Comparison of ENCODE assay signal across 24 mouse cellular contexts in genomic region chr10:51832459-51832858, GRCm38 (mm10).
DNase-seq lines count a peak whose midpoint lies in the region; ATAC-seq and TF ChIP-seq lines count a peak whose summit lies in the region.
"Had no signal": no experiment of that assay in that cellular context is flagged by ENCODE, and none has a peak within 500 bp of the region (broad histone marks: within the 10 kb centered on the region; RNA-seq: fewer than 3 reads in every experiment).

No protein-coding gene starts in this region.

- intact Hi-C loops in heart, postnatal 36 days (cut with DNase I) = no loop called here

- 0 out of 2 replicates have a peak overlapping the region, but pooled peaks have one; percentile 11 for H3K4me2 ChIP-seq in heart, embryonic 14.5 days (ENCODE audit: low read length)
- peak overlapping the region; percentile 11; the same call in 1 of the 2 replicates for H3K4me2 ChIP-seq in lung, embryonic 14.5 days
- no peak overlapping the region; the same call in 1 of the 2 replicates for H3K4me2 ChIP-seq in midbrain, embryonic 16.5 days (ENCODE audit: low read length)
- H3K4me2 ChIP-seq: hindbrain, embryonic 12.5 days; midbrain, embryonic 13.5 days had no signal

- H3K9me3 ChIP-seq in heart, embryonic 14.5 days (ENCODE audit: control insufficient read depth, low read length) = no peaks in the 10 kb centered on the region
- no peaks in the 10 kb centered on the region for H3K9me3 ChIP-seq in lung, embryonic 14.5 days (ENCODE audit: low read depth, low read length)
- no peaks in the 10 kb centered on the region; the same call in 1 of the 2 replicates for H3K9me3 ChIP-seq in midbrain, embryonic 16.5 days (replicated peaks; ENCODE audit: control insufficient read depth, low read length, poor library complexity, severe bottlenecking)
- H3K9me3 ChIP-seq: hindbrain, embryonic 12.5 days; midbrain, embryonic 13.5 days had no signal

- WGBS in heart, embryonic 14.5 days = 40% methylated on average over 4 of the region's 4 CpGs
- 32% methylated on average over 4 of the region's 4 CpGs for WGBS in lung, embryonic 14.5 days
- 18% methylated on average over 4 of the region's 4 CpGs for WGBS in lung, adult 2 months
- WGBS in midbrain, embryonic 16.5 days = 52% methylated on average over 4 of the region's 4 CpGs

- no peak for ATAC-seq in heart, embryonic 14.5 days (ENCODE audit: insufficient number of reproducible peaks, insufficient read depth, low FRiP score, low read depth)
- peak; percentile 84 for ATAC-seq in lung, embryonic 14.5 days (ENCODE audit: insufficient read depth)
- ATAC-seq in midbrain, embryonic 16.5 days = no peak
- ATAC-seq: activated CD4-positive, CD25-positive, alpha-beta regulatory T cell, adult 4 months; forebrain, embryonic 14.5 days; intestine, embryonic 16.5 days; midbrain, embryonic 13.5 days had no signal

- no peak for DNase-seq in heart, postnatal 36 days
- DNase-seq in lung, embryonic 14.5 days = peak; percentile 33
- no peak for DNase-seq in lung, adult 2 months
- peak; percentile 6 for DNase-seq in lung, postnatal 10 days
- DNase-seq: adrenal gland, adult 2 months; adrenal gland, postnatal 36 days; B cell, adult 2 months; cerebellum, adult 2 months; cerebellum, postnatal 14 days; heart, postnatal 10 days; kidney, adult 8-10 months; kidney, postnatal 4 days; liver; thymus, postnatal 4 days had no signal

- H3K27ac ChIP-seq in heart, embryonic 14.5 days (replicated peaks in 1 of 2; ENCODE audit: control insufficient read depth in 1 of 2, insufficient read depth in 1 of 2, low read depth in 2 of 2, low read length in 2 of 2) = no peak overlapping the region
- no peak overlapping the region for H3K27ac ChIP-seq in lung, embryonic 14.5 days (ENCODE audit: low read depth)
- H3K27ac ChIP-seq in midbrain, embryonic 16.5 days (ENCODE audit: low read length) = no peak overlapping the region
- H3K27ac ChIP-seq: hindbrain, embryonic 12.5 days; kidney, postnatal 0 days; liver, embryonic 14.5 days; macrophage; midbrain, embryonic 13.5 days had no signal

- H3K4me3 ChIP-seq in heart, embryonic 14.5 days (ENCODE audit: control insufficient read depth in 1 of 2, insufficient read depth in 1 of 2, low read depth in 1 of 2, low read length in 2 of 2) = no peak overlapping the region
- H3K4me3 ChIP-seq in lung, embryonic 14.5 days (ENCODE audit: low read depth, low read length) = no peak overlapping the region
- H3K4me3 ChIP-seq in lung, adult 2 months (replicated peaks; ENCODE audit: extremely low read depth, low read depth, low read length) = no peak overlapping the region
- no peak overlapping the region for H3K4me3 ChIP-seq in midbrain, embryonic 16.5 days (ENCODE audit: low read depth, low read length)
- H3K4me3 ChIP-seq: hindbrain, embryonic 12.5 days; midbrain, embryonic 13.5 days had no signal

- no peaks in the 10 kb centered on the region for H3K36me3 ChIP-seq in heart, embryonic 14.5 days (ENCODE audit: control insufficient read depth, insufficient read depth, low read length)
- H3K36me3 ChIP-seq in lung, embryonic 14.5 days (ENCODE audit: insufficient read depth) = no peaks in the 10 kb centered on the region
- H3K36me3 ChIP-seq in midbrain, embryonic 16.5 days (ENCODE audit: control insufficient read depth, insufficient read depth, low read length) = no peaks in the 10 kb centered on the region
- H3K36me3 ChIP-seq: hindbrain, embryonic 12.5 days; midbrain, embryonic 13.5 days had no signal

- TF ChIP-seq CTCF in lung, embryonic 14.5 days (IDR thresholded peaks at IDR 0.05; ENCODE audit: low read depth) = no peak
- no peak for TF ChIP-seq CTCF in lung, adult 2 months (IDR thresholded peaks at IDR 0.05; ENCODE audit: insufficient read depth, low read length)

- TF ChIP-seq POLR2A in lung, adult 2 months (IDR thresholded peaks at IDR 0.05; ENCODE audit: borderline replicate concordance, extremely low read depth, low read depth, low read length) = no peak

- no peak overlapping the region for H3K9ac ChIP-seq in heart, embryonic 14.5 days (ENCODE audit: low read length)
- no peak overlapping the region for H3K9ac ChIP-seq in lung, embryonic 14.5 days
- H3K9ac ChIP-seq in midbrain, embryonic 16.5 days (ENCODE audit: low read depth, low read length) = no peak overlapping the region
- H3K9ac ChIP-seq: hindbrain, embryonic 12.5 days; liver, embryonic 14.5 days; midbrain, embryonic 13.5 days had no signal

- no peaks in the 10 kb centered on the region for H3K4me1 ChIP-seq in heart, embryonic 14.5 days (ENCODE audit: control insufficient read depth in 2 of 2, insufficient read depth in 2 of 2, low read length in 2 of 2)
- no peaks in the 10 kb centered on the region for H3K4me1 ChIP-seq in lung, embryonic 14.5 days (ENCODE audit: insufficient read depth)
- no peaks in the 10 kb centered on the region; the same call in 1 of the 2 replicates for H3K4me1 ChIP-seq in lung, adult 2 months (ENCODE audit: control insufficient read depth, insufficient read depth, low read length)
- no peaks in the 10 kb centered on the region for H3K4me1 ChIP-seq in midbrain, embryonic 16.5 days (ENCODE audit: control insufficient read depth, insufficient read depth, low read length)
- H3K4me1 ChIP-seq: hindbrain, embryonic 12.5 days; midbrain, embryonic 13.5 days had no signal

- no peaks in the 10 kb centered on the region for H3K27me3 ChIP-seq in heart, embryonic 14.5 days (ENCODE audit: control insufficient read depth, insufficient read depth, low read length)
- no peaks in the 10 kb centered on the region for H3K27me3 ChIP-seq in lung, embryonic 14.5 days (ENCODE audit: insufficient read depth, low read length)
- no peaks in the 10 kb centered on the region for H3K27me3 ChIP-seq in midbrain, embryonic 16.5 days (ENCODE audit: control insufficient read depth, insufficient read depth, low read depth, low read length)
- H3K27me3 ChIP-seq: hindbrain, embryonic 12.5 days; midbrain, embryonic 13.5 days had no signal

Comparison
In these comparisons a context has a peak if more than half of its experiments do, and no peak if none do; other contexts are left out.
1. DNase-seq: peak in lung, embryonic 14.5 days (single experiment) and lung, postnatal 10 days (single experiment); none in heart, postnatal 36 days (0 of 2) and lung, adult 2 months (single experiment).